Mouse (Mus musculus) embryonic facial prominence, embryonic 10.5 days (tissue): ENCODE measurements around the gene Oprm1. TPM values are rescaled to one million over a fixed set of nuclear protein-coding genes. Genes with fewer than 3 reads are reported as not detected.

ENCODE experiments used
- DNase-seq: peaks from one replicate; pipeline ENCODE4 v3.0.0-alpha.2; 2017; ENCODE audit warnings: low spot score
- H3K27ac ChIP-seq: fragments of 300-500 bp; sonication (generic); replicated peaks from 2 replicates; pipeline ENCODE4 v1.5.1; 2016; ENCODE audit warnings: mild to moderate bottlenecking
- H3K27me3 ChIP-seq: fragments of 300-500 bp; sonication (generic); replicated peaks from 2 replicates; pipeline ENCODE4 v1.6.1; 2016; ENCODE audit warnings: low read depth, mild to moderate bottlenecking; ENCODE audit not compliant: poor library complexity, severe bottlenecking
- H3K36me3 ChIP-seq: fragments of 300-500 bp; sonication (generic); replicated peaks from 2 replicates; pipeline ENCODE4 v1.6.1; 2016; ENCODE audit warnings: mild to moderate bottlenecking, moderate library complexity
- H3K4me1 ChIP-seq: fragments of 300-500 bp; sonication (generic); 2 replicates; pipeline ENCODE4 v1.6.1; 2016
- H3K4me3 ChIP-seq: fragments of 300-500 bp; sonication (generic); 2 replicates; pipeline ENCODE4 v1.5.1; 2016; ENCODE audit warnings: mild to moderate bottlenecking, moderate library complexity
- H3K9me3 ChIP-seq: fragments of 300-500 bp; sonication (generic); 2 replicates; pipeline ENCODE4 v1.6.1; 2016; ENCODE audit warnings: mild to moderate bottlenecking
- WGBS: fragments of 180-500 bp; shearing (Covaris S2); methylation state at CpG from one replicate; pipeline ENCODE4 v1.1.7; 2016; 5-methylcytosine and 5-hydroxymethylcytosine counted together
- polyA plus RNA-seq: library from polyadenylated mRNA; unstranded; fragments of >200 nt; fragmentation: Nextera tagmentation; extraction: Ambion mirVana; gene quantifications from 2 replicates; pipeline ENCODE4 v1.2.1, GENCODE M21; 2016

The Oprm1 gene
- polyA plus RNA-seq, 1 experiment from 2014 or later, result not detected

DNA sequence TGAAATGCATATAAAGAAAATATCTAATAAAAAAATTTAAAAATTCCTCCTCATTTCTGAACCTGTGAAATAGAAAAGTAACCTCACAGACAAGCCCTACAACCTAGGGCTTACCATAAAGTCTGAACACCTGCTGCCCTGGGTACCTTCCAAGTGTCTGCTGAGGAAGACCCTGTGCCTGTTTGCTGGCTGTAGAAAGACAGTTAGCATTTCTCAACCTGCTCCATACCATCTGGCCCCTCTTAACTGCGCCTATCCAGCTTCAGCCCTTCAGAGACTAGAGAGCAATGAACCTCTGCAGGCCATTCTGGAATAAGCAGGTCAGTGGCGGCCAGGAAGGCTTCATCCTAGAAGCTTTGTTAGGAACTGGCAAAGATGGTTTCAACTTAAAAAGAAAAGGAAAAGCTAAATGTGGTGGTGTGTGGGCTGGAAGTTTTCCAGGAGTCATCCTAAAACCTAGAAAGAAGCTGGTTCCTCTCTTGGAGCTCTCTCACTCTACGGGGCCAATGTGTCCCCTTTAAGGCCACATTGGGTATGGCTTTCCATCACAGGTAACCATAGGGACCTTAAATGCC is 143.6 kb downstream of the Oprm1 start:
- WGBS, result 93% methylated on average over 3 of the region's 3 CpGs
- no peaks in the 10 kb centered on the region for H3K4me1 ChIP-seq
- no peaks in the 10 kb centered on the region for H3K9me3 ChIP-seq
- no peak for DNase-seq
- no peaks in the 10 kb centered on the region for H3K27me3 ChIP-seq
- H3K27ac ChIP-seq, result no peak overlapping the region
- no peaks in the 10 kb centered on the region for H3K36me3 ChIP-seq
- no peak overlapping the region for H3K4me3 ChIP-seq

- 76% methylated on average over 2 of the region's 2 CpGs for WGBS
- H3K36me3 ChIP-seq, result no peaks in the 10 kb centered on the region
- H3K4me1 ChIP-seq, result no peaks in the 10 kb centered on the region
- H3K27me3 ChIP-seq, result no peaks in the 10 kb centered on the region
- no peak for DNase-seq
- H3K27ac ChIP-seq, result no peak overlapping the region
- no peaks in the 10 kb centered on the region for H3K9me3 ChIP-seq
- H3K4me3 ChIP-seq, result no peak overlapping the region
These were observed 151.5 kb downstream of the Oprm1 start for GRCm38 (mm10) chr10:6909763-6910162.

GRCm38 (mm10) chr10:6915991-6916390 is 157.7 kb downstream of the Oprm1 start:
- Histone ChIP-seq H3K27me3 (no peaks in the 10 kb centered on the region), H3K36me3 (no peaks in the 10 kb centered on the region), H3K4me1 (peaks cover 20% of the 10 kb centered on the region), H3K27ac (no peak overlapping the region), H3K9me3 (no peaks in the 10 kb centered on the region), H3K4me3 (no peak overlapping the region)
- no peak for DNase-seq
- WGBS, result 50% methylated on average over 1 of the region's 1 CpGs

GRCm38 (mm10) chr10:6916545-6917257 is 158.4 kb downstream of the Oprm1 start:
- Histone ChIP-seq H3K4me1 (peaks cover 20% of the 10 kb centered on the region), H3K27ac (no peak overlapping the region; the same call in 1 of the 2 replicates), H3K9me3 (no peaks in the 10 kb centered on the region), H3K36me3 (no peaks in the 10 kb centered on the region), H3K27me3 (no peaks in the 10 kb centered on the region), H3K4me3 (no peak overlapping the region)
- peak; percentile 78 for DNase-seq
- WGBS, result 23% methylated on average over 6 of the region's 6 CpGs

- Histone ChIP-seq H3K4me1 (no peaks in the 10 kb centered on the region), H3K27me3 (no peaks in the 10 kb centered on the region), H3K9me3 (no peaks in the 10 kb centered on the region), H3K36me3 (no peaks in the 10 kb centered on the region), H3K4me3 (no peak overlapping the region), H3K27ac (no peak overlapping the region)
- DNase-seq, result no peak
- 88% methylated on average over 2 of the region's 2 CpGs for WGBS
These were observed 168.4 kb downstream of the Oprm1 start for GRCm38 (mm10) chr10:6926724-6927123.

GRCm38 (mm10) chr10:6927600-6928223 is 169.4 kb downstream of the Oprm1 start:
- Histone ChIP-seq H3K4me3 (no peak overlapping the region), H3K27me3 (no peaks in the 10 kb centered on the region), H3K4me1 (no peaks in the 10 kb centered on the region), H3K36me3 (no peaks in the 10 kb centered on the region), H3K27ac (no peak overlapping the region), H3K9me3 (no peaks in the 10 kb centered on the region)
- no peak for DNase-seq
- 74% methylated on average over 4 of the region's 4 CpGs for WGBS

DNA sequence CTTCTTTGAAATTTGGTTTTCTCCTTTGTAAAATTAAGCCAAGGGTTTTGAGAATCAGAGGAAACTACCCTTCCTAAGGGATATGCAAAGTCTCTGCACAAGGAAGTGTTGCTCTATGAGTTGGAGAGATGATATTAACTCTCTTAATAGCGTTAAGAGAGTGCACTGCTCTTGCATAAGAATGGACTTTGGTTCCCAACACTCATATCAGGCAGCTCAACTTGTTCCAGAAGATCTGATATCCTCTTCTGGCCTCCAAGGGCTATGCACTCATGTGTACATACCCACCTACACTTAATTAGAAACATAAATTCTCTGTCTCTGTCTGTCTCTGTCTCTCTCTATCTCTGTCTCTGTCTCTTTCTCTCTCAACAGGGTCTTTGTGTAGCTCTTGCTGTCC is 170.6 kb downstream of the Oprm1 start:
- H3K4me3 ChIP-seq, result no peak overlapping the region
- H3K9me3 ChIP-seq, result no peaks in the 10 kb centered on the region
- no peak for DNase-seq
- H3K36me3 ChIP-seq, result no peaks in the 10 kb centered on the region
- no peaks in the 10 kb centered on the region for H3K4me1 ChIP-seq
- no peaks in the 10 kb centered on the region for H3K27me3 ChIP-seq
- WGBS, result 50% methylated on average over 1 of the region's 1 CpGs
- H3K27ac ChIP-seq, result no peak overlapping the region

DNA sequence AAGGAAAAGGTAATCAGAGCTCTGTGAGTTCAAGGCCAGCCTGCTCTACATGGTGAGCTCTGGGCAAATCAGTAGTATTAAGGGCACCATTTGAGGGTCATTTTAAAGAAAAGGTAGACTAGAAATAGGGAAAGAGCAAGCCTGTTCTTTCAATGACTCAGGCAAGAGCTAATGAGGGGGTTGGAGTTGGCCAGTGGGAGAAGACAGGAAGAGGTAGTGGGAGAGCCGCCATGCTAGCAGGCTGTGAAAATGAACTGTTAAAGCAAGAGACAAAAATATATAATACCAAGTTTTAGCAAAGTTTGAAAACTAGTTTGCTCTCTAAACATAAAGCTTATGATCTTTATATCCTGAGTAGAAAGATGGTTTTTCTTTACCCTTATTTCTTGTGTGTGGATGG is 172.1 kb downstream of the Oprm1 start:
- Histone ChIP-seq H3K36me3 (no peaks in the 10 kb centered on the region), H3K27me3 (no peaks in the 10 kb centered on the region), H3K27ac (no peak overlapping the region), H3K9me3 (no peaks in the 10 kb centered on the region), H3K4me3 (no peak overlapping the region), H3K4me1 (no peaks in the 10 kb centered on the region)
- WGBS, result 88% methylated on average over 1 of the region's 1 CpGs
- no peak for DNase-seq

DNA sequence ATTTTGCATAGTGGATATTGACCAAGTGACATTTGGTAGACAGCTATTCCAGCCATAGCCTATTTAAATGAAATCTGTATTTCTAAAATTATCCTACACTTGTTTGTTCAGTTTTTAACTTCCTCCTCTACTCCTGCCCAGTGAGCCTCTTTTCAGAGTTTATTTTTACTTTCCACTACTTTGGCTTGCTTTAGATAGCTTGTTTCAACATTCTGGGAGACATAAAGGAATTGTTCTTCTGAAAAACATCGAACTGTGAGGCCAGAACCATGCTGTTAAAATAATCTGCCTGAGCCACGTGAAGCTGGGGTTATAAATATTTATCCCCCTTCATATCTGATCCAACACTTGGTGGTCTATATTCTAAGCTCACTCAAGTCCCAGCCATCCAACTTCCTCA is 172.6 kb downstream of the Oprm1 start:
- DNase-seq, result no peak
- no peak overlapping the region for H3K27ac ChIP-seq
- no peaks in the 10 kb centered on the region for H3K9me3 ChIP-seq
- H3K4me3 ChIP-seq, result no peak overlapping the region
- 79% methylated on average over 2 of the region's 2 CpGs for WGBS
- no peaks in the 10 kb centered on the region for H3K36me3 ChIP-seq
- no peaks in the 10 kb centered on the region for H3K4me1 ChIP-seq
- H3K27me3 ChIP-seq, result no peaks in the 10 kb centered on the region

GRCm38 (mm10) chr10:6934776-6935175 is 176.5 kb downstream of the Oprm1 start:
- no peak for DNase-seq
- H3K4me3 ChIP-seq, result no peak overlapping the region
- H3K36me3 ChIP-seq, result no peaks in the 10 kb centered on the region
- no peaks in the 10 kb centered on the region for H3K27me3 ChIP-seq
- H3K4me1 ChIP-seq, result no peaks in the 10 kb centered on the region
- H3K27ac ChIP-seq, result no peak overlapping the region
- 72% methylated on average over 3 of the region's 3 CpGs for WGBS
- H3K9me3 ChIP-seq, result no peaks in the 10 kb centered on the region

- Histone ChIP-seq H3K4me3 (no peak overlapping the region), H3K9me3 (no peaks in the 10 kb centered on the region), H3K4me1 (no peaks in the 10 kb centered on the region), H3K27ac (no peak overlapping the region), H3K27me3 (no peaks in the 10 kb centered on the region), H3K36me3 (no peaks in the 10 kb centered on the region)
- 86% methylated on average over 4 of the region's 4 CpGs for WGBS
- DNase-seq, result no peak
These were observed 178.5 kb downstream of the Oprm1 start for GRCm38 (mm10) chr10:6936671-6937425.

- no peak for DNase-seq
- 89% methylated on average over 1 of the region's 1 CpGs for WGBS
- H3K4me3 ChIP-seq, result no peak overlapping the region
- no peaks in the 10 kb centered on the region for H3K36me3 ChIP-seq
- no peak overlapping the region for H3K27ac ChIP-seq
- no peaks in the 10 kb centered on the region for H3K27me3 ChIP-seq
- H3K9me3 ChIP-seq, result no peaks in the 10 kb centered on the region
- no peaks in the 10 kb centered on the region for H3K4me1 ChIP-seq
These were observed 194.8 kb downstream of the Oprm1 start for GRCm38 (mm10) chr10:6953115-6953514.
